Mouse (Mus musculus) retina, postnatal 1 day (tissue): Measurements from ENCODE around the gene Filip1l.
A peak's percentile ranks its signal among the peaks of the same experiment; 100 is the strongest.

ENCODE experiments used
- DNase-seq: peaks from one replicate; pipeline ENCODE4 v3.0.0-alpha.2; 2012

The Filip1l gene

GRCm38 (mm10) chr16:57437523-57438287 lies 84.8 kb downstream of the Filip1l start:
- DNase-seq = no peak

- DNase-seq = no peak
These were observed 85.4 kb downstream of the Filip1l start for GRCm38 (mm10) chr16:57438288-57438685.

- no peak for DNase-seq
These were observed 86.3 kb downstream of the Filip1l start for GRCm38 (mm10) chr16:57439206-57439605.

DNA sequence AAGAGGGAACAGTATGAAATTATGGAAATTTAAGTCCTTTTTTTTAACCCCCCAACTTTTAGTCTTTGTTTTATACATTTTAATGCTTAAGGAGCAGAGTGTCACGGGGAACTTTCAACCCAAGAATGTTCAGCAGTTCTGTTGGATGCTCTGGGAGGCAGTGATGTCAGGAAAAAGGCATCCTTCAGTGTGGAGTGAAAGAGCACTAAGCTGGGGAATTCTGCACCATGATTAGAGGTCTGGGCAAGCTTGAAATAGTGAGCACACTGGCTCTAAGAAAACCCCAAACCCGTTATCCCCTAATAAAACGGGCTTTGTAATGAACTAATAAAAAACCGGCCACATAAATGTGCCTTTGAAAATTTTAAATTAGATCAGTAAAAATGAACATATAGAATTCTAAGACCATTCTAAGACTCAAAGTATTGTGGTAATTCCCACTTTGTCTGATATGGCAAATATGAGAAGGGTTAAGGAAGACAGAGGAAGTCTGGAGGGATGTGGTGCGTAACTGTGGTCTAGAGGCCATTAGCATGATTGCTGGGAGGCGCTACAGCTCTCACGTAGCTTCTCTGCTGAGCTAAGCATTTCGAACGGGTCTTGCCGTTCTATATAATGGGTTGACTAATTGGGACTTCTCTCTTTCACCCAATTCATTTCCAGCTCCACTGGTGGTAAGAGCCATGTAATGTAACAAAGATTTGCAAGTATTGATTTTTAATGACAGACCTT lies 88.0 kb downstream of the Filip1l start:
- no peak for DNase-seq

GRCm38 (mm10) chr16:57445096-57446094 lies 92.5 kb downstream of the Filip1l start:
- no peak for DNase-seq

GRCm38 (mm10) chr16:57453009-57453408 lies 100.1 kb downstream of the Filip1l start:
- peak; percentile 73 for DNase-seq

DNA sequence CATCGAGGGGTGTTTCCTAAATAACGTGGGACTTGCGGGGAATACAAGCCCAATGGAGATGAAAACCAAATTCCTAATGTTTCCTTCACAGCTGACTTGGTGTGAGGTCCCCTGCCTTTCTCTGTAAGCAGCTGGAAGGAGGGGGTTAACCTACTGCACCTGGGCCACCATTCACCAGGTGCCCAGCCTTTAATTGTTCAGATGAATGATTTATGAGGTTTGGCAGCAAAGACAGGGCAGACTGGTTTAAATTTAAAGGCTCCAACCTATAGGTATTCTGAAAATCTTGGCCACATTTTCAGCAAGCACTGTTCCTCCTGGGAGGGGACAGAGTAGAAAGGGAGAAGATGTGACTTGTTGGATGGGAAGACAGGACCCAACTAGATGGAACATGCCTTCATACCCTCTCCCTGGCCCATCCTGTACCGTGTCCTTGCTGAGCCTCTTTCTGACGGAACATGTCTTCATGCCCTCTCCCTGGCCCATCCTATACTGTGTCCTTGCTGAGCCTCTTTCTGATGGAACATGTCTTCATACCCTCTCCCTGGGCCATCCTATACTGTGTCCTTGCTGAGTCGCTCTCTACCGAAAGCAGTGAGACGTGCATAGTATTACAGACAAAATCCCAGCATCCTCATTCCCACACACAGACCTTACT lies 101.3 kb downstream of the Filip1l start:
- DNase-seq = no peak

- DNase-seq = no peak
These were observed 102.7 kb downstream of the Filip1l start for GRCm38 (mm10) chr16:57455573-57455972.

GRCm38 (mm10) chr16:57456003-57456402 lies 103.1 kb downstream of the Filip1l start:
- no peak for DNase-seq

- DNase-seq = no peak
These were observed 112.6 kb downstream of the Filip1l start for GRCm38 (mm10) chr16:57465386-57465913.

GRCm38 (mm10) chr16:57469301-57469700 lies 116.4 kb downstream of the Filip1l start:
- no peak for DNase-seq

DNA sequence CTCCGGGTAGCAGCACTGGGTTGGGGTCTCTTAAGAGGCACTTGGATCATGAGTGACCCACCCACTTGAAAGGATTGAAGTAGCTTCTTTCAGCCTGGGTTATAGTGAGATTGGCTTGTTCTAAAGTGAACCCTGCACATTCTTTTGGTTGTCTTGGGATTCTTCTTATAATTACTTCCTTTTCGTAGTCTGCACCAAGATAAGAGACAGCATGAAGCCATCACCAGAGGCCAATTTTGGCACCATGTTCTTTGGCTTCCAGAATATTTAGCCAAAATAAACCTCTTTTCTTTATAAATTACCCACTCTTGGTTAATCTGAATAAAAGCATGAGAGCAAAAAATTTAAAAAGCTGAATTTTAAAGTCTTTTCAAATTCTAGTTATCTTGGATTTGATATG lies 117.0 kb downstream of the Filip1l start:
- DNase-seq = no peak

DNA sequence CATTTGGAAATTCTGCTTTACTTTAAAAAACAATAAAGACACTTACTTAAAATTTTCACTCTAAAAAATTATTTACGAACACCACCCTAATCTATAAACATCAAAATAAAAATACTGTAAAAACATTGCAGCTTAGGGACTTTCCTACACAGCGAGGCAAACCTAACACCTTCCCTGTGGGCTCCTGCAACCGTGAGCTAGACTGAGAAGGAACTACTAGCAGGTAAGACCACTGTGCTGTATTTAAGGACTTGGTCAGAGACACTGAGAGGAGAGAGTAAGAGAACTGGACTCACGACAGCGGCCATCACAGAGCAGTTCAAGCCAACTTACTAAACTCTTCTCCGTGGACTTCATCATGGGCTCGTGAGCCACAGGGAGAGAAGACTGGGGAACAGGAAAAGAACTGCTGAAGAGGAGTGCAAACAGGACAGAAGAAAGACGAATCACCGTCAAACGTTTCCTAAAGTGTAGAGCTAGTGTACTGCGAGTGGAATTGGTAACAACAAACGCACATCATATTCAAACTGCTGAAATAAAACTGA lies 117.5 kb downstream of the Filip1l start:
- no peak for DNase-seq

- DNase-seq = no peak
These were observed 118.2 kb downstream of the Filip1l start for GRCm38 (mm10) chr16:57471071-57471470.

- no peak for DNase-seq
These were observed 120.7 kb downstream of the Filip1l start for GRCm38 (mm10) chr16:57473415-57474085.

GRCm38 (mm10) chr16:57478451-57478850 lies 125.6 kb downstream of the Filip1l start:
- DNase-seq = no peak

DNA sequence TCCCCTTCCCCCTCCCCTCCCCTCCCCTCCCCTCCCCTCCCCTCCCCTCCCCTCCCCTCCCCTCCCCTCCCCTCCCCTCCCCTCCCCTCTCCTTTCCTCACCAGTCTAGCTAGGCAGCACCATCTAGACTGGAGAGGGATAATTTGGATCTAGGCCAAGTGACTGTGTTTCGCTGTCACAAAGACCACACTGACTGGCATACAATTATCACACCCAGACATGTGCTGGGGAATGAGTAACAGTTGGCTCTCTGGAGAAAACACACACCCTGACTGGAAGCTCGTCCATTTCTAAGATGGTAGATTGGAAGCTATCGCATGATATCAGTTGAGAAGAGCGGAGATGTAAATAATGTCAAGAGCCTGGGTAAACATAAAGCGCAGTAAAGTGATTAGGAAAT lies 126.9 kb downstream of the Filip1l start:
- peak; percentile 85 for DNase-seq

- DNase-seq = peak; percentile 50
These were observed 129.4 kb downstream of the Filip1l start for GRCm38 (mm10) chr16:57482264-57482663.

- peak; percentile 78 for DNase-seq
These were observed 130.0 kb downstream of the Filip1l start for GRCm38 (mm10) chr16:57482911-57483310.

GRCm38 (mm10) chr16:57483503-57483902 lies 130.6 kb downstream of the Filip1l start:
- DNase-seq = no peak
